Mouse (Mus musculus) liver, embryonic 12.5 days (tissue): ENCODE measurements around the gene Mybbp1a. TPM values are rescaled to one million over a fixed set of nuclear protein-coding genes. Genes with fewer than 3 reads are reported as not detected.
"Not testable (repeated sequence)": the region's sequence is repeated elsewhere in the genome, so short reads cannot be mapped to it uniquely, and the experiment has no call there.

Source experiments
- ATAC-seq: fragments of 200-750 bp; cut with Nextera tagmentation; 2 replicates; pipeline ENCODE4 v1.8.0; 2017; ENCODE audit warnings: moderate number of reproducible peaks, mild to moderate bottlenecking, moderate library complexity
- H3K27ac ChIP-seq: fragments of 300-500 bp; sonication (generic); 2 replicates; pipeline ENCODE4 v1.5.1; 2016; ENCODE audit warnings: mild to moderate bottlenecking
- H3K27me3 ChIP-seq: fragments of 300-500 bp; sonication (generic); replicated peaks from 2 replicates; pipeline ENCODE4 v1.6.1; 2016; ENCODE audit warnings: mild to moderate bottlenecking, moderate library complexity
- H3K36me3 ChIP-seq: fragments of 300-500 bp; sonication (generic); 2 replicates; pipeline ENCODE4 v1.6.1; 2016; ENCODE audit warnings: mild to moderate bottlenecking, moderate library complexity
- H3K4me1 ChIP-seq: fragments of 300-500 bp; sonication (generic); 2 replicates; pipeline ENCODE4 v1.6.1; 2016
- H3K4me2 ChIP-seq: fragments of 300-500 bp; sonication (generic); 2 replicates; pipeline ENCODE4 v1.6.1; 2016; ENCODE audit warnings: mild to moderate bottlenecking, moderate library complexity
- H3K4me3 ChIP-seq: fragments of 300-500 bp; sonication (generic); 2 replicates; pipeline ENCODE4 v1.5.1; 2016; ENCODE audit warnings: mild to moderate bottlenecking, moderate library complexity
- H3K9ac ChIP-seq: fragments of 300-500 bp; sonication (generic); 2 replicates; pipeline ENCODE4 v1.6.1; 2016; ENCODE audit warnings: mild to moderate bottlenecking, moderate library complexity
- H3K9me3 ChIP-seq: fragments of 300-500 bp; sonication (generic); replicated peaks from 2 replicates; pipeline ENCODE4 v1.6.1; 2016; ENCODE audit warnings: mild to moderate bottlenecking, moderate library complexity
- WGBS: fragments of 180-500 bp; shearing (Covaris S2); methylation state at CpG from one replicate; pipeline ENCODE4 v1.1.7; 2016; ENCODE audit not compliant: insufficient replicate concordance; 5-methylcytosine and 5-hydroxymethylcytosine counted together
- polyA plus RNA-seq: library from polyadenylated mRNA; unstranded; fragments of >200 nt; fragmentation: Nextera tagmentation; extraction: Ambion mirVana; gene quantifications from 2 replicates; pipeline ENCODE4 v1.2.1, GENCODE M21; 2016

Gene Mybbp1a
- polyA plus RNA-seq, 1 experiment from 2014 or later: 192 TPM

DNA sequence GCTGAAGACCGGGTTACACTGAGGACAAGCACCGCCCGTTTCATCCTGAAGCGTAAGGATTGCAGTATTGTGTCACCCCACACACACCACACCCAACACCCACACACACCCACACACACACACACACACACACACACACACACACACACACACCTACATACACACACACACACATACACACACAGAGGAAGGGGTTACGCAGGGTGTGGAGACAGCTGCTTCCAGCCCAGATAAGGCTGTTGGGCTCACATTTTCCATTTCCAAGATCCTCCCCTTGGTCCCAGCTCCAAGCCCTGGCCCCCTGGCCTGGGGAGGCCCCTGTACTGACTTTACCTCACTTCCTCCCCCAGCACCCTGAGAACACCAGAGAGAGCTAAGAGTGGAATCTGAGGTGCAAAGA is 24.5 kb upstream of the Mybbp1a start:
- WGBS: 60% methylated on average over 5 of the region's 5 CpGs
- Histone ChIP-seq H3K4me3 (no peak overlapping the region), H3K9ac (peak overlapping the region; percentile 27), H3K36me3 (no peaks in the 10 kb centered on the region), H3K27me3 (peaks cover 44% of the 10 kb centered on the region), H3K27ac (no peak overlapping the region), H3K4me1 (peaks cover 61% of the 10 kb centered on the region), H3K9me3 (no peaks in the 10 kb centered on the region), H3K4me2 (no peak overlapping the region)
- no peak for ATAC-seq

DNA sequence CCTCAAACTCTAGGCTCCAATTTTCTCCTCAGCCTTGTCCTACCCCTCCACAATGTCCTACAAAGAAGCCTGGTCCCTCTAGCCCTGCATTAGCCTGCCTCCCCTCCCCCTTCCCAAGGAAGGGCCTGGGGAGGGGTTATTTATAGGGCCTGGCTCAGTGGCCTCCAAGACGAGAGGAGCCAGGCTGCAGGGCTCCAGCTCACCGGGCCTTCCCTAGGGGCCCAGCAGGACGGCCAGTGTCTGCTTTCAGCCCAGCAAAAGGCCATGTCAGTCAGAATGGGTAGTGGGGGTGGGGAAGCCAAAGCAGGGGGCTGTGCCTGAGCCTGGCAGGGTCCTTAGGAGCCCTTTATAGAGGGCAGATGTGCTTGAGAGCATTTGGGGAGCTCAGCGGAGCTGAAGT is 23.8 kb upstream of the Mybbp1a start:
- peaks cover 36% of the 10 kb centered on the region for H3K27me3 ChIP-seq
- ATAC-seq: no peak
- H3K4me2 ChIP-seq: no peak overlapping the region
- WGBS: 42% methylated on average over 4 of the region's 4 CpGs
- no peak overlapping the region for H3K4me3 ChIP-seq
- no peaks in the 10 kb centered on the region for H3K9me3 ChIP-seq
- H3K4me1 ChIP-seq: peaks cover 54% of the 10 kb centered on the region
- no peaks in the 10 kb centered on the region for H3K36me3 ChIP-seq
- no peak overlapping the region for H3K27ac ChIP-seq
- no peak overlapping the region for H3K9ac ChIP-seq

DNA sequence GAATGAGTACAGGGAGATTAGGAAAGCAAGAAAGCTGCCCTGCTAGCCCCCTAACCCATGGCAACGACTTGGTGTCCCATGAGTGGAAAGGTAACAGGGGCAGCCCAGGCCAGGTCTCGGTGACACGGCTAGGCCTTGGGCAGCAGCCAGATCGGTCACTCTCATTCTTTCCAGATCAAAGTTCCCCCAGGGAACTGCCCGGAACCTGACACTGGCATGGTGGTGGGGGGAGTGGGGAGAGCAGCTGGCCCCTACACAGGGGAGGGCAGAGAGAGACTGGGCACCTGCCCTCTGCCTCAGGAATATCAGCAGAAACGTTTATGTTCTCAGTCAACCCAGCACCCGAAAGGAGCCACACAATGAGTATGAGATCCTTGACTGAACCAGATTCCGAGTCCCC is 22.9 kb upstream of the Mybbp1a start:
- H3K9ac ChIP-seq: no peak overlapping the region
- H3K4me2 ChIP-seq: no peak overlapping the region
- H3K36me3 ChIP-seq: no peaks in the 10 kb centered on the region
- H3K4me1 ChIP-seq: peaks cover 49% of the 10 kb centered on the region
- WGBS: 64% methylated on average over 8 of the region's 8 CpGs
- no peak for ATAC-seq
- H3K27me3 ChIP-seq: peaks cover 28% of the 10 kb centered on the region
- no peaks in the 10 kb centered on the region for H3K9me3 ChIP-seq
- H3K27ac ChIP-seq: no peak overlapping the region
- no peak overlapping the region for H3K4me3 ChIP-seq

DNA sequence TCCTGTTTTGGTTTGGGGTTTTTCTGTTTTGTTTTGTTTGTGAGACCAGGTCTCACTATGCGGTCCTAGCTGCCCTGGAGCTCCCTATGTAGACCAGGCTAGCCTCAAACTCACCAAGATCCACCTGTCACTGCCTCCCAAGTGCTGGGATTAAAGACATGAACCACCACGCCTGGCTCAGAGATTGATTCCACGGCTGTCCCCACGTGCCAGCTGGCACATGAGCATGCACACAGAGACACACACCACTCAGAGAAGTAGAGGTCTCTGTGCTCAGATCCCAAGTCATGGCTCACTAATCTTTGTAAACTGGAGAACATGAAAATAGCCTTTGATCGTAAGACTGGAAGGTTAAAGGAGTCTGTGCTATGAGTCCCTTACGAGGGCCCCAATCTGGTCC is 22.1 kb upstream of the Mybbp1a start:
- Histone ChIP-seq H3K4me3 (no peak overlapping the region), H3K4me2 (no peak overlapping the region), H3K36me3 (no peaks in the 10 kb centered on the region), H3K9ac (no peak overlapping the region), H3K4me1 (peaks cover 41% of the 10 kb centered on the region), H3K27ac (no peak overlapping the region), H3K27me3 (peaks cover 20% of the 10 kb centered on the region), H3K9me3 (no peaks in the 10 kb centered on the region)
- ATAC-seq: no peak
- 71% methylated on average over 6 of the region's 6 CpGs for WGBS

DNA sequence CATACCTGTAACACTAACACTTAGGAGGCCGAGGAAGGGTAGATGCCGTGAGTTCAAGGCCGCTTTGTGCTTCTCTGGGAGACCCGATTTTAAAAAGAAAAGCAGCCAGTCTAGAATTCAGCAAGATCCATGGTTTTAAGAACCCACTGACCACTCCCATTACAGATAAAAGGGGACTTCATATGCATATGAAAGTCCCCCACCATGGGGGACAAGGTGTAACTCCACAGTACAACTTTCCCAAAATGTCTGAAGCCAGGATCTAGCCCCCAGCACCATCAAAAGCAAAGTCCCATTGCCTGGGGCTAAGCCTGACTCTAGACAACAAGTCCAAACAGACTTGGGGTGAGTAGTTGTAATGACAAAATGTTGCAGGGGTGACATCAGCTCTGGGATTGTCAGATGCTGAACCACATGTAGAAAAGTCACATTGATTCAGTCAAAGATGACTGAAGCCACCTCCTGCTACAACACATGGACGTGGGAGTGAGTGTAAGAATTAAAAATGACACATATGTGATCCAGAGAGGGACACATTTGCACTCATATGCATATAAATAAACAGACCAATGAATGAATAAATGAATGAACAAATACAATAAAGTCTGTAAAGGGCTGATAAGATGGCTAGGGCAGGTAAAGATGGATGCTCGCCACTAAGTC is 20.6 kb upstream of the Mybbp1a start:
- H3K27me3 ChIP-seq: peaks cover 10% of the 10 kb centered on the region
- H3K27ac ChIP-seq: no peak overlapping the region
- H3K36me3 ChIP-seq: no peaks in the 10 kb centered on the region
- 68% methylated on average over 6 of the region's 6 CpGs for WGBS
- no peak for ATAC-seq
- no peak overlapping the region for H3K9ac ChIP-seq
- no peak overlapping the region for H3K4me2 ChIP-seq
- peaks cover 27% of the 10 kb centered on the region for H3K4me1 ChIP-seq
- no peaks in the 10 kb centered on the region for H3K9me3 ChIP-seq
- no peak overlapping the region for H3K4me3 ChIP-seq

DNA sequence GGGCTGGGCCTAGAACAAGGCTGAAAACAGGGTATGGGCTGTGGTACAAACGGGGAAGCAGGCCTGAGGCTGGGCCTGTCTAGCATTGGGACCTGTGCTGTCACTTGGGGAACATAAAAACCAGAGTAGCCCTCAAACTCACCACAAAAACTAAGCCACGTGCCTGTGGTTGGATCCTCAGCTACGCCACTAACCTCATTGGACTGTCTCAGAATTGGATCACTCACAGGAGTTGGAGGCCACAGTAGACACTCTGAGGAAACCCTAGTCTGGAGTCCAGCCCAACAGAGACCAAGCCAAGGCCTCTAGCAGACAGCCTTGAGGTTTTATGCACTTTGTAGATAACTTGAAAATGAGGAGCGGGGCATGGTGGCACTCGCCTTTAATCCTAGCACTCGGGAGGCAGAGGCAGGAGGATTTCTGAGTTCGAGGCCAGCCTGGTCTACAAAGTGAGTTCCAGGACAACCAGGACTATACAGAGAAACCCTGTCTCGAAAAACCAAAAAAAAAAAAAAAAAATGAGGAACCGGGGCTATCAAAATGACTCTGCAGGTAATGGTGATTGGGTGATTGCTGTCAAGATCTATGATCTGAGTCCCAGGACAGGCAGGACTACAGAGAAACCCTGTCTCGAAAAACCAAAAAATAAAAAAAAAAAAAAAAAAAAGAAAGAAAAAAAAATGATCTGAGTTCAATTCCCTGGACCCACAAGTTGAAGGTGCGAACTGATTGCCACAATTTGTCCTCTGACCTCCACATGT is 19.5 kb upstream of the Mybbp1a start:
- no peak overlapping the region for H3K9ac ChIP-seq
- H3K9me3 ChIP-seq: no peaks in the 10 kb centered on the region
- H3K27ac ChIP-seq: no peak overlapping the region
- ATAC-seq: no peak
- 53% methylated on average over 11 of the region's 11 CpGs for WGBS
- peaks cover 16% of the 10 kb centered on the region for H3K4me1 ChIP-seq
- peaks cover 10% of the 10 kb centered on the region for H3K27me3 ChIP-seq
- H3K36me3 ChIP-seq: no peaks in the 10 kb centered on the region
- H3K4me2 ChIP-seq: no peak overlapping the region
- no peak overlapping the region for H3K4me3 ChIP-seq

DNA sequence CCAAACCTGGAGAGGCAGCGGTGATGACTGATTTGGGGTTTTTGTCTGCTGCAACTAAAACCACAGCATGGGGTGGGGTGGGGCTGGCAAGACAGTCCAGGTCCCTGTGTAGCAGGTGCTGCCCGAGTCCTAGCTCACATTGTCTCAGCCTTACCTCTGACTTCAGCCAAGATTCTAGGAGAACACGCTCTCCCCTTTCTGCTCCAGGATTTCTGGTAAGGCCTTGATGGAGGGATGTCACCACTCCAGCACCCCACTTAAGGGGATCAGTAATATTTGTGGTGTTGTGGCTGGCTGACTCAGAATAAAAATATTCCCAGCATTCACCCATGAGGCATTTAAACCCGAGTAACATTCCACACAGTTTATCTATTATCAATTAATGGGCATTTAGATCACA is 17.5 kb upstream of the Mybbp1a start:
- Histone ChIP-seq H3K4me3 (no peak overlapping the region), H3K4me2 (no peak overlapping the region), H3K4me1 (peaks cover under 1% of the 10 kb centered on the region), H3K9me3 (no peaks in the 10 kb centered on the region), H3K9ac (no peak overlapping the region), H3K27me3 (no peaks in the 10 kb centered on the region), H3K27ac (no peak overlapping the region), H3K36me3 (no peaks in the 10 kb centered on the region)
- WGBS: 63% methylated on average over 4 of the region's 4 CpGs
- no peak for ATAC-seq

DNA sequence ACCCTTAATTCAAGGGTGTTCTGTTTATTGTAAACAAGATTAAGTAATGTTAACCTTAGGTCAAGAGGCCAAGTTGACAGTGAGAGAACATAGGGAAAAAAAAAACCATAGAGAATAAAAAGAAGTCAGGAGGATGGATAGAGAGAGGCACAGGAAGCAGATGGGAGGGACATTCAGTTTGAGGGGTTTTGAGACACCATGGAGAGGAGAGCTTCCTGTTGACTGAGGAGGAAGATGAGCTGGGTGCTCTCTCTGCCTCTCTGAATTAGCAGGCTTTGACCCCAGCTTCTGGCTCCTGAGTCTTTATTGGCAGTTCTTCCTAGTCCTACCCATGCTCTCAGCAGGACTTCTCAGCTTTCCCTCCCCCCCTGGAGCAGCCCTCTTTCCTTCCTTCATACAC is 16.0 kb upstream of the Mybbp1a start:
- ATAC-seq: no peak
- Histone ChIP-seq H3K4me3 (no peak overlapping the region), H3K27me3 (no peaks in the 10 kb centered on the region), H3K4me2 (no peak overlapping the region), H3K9ac (no peak overlapping the region), H3K27ac (no peak overlapping the region), H3K9me3 (no peaks in the 10 kb centered on the region), H3K4me1 (peaks cover 10% of the 10 kb centered on the region), H3K36me3 (no peaks in the 10 kb centered on the region)

DNA sequence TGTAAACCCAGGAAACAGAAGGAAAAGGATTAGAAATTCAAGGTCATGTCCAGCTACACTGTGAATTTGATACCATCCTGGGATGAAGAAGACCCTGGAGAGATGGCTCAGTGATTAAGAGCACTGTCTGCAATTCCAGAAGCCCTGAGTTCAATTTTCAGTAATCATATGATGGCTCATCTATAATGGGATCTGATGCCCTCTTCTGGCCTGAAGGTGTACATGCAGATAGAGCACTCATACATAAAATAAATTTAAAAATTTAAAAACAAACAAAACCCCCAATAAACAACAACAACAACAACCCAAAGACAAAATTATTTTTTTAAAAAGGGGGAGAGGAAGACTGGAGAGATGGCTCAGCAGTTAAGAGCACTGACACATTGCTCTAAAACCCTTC is 14.3 kb upstream of the Mybbp1a start:
- Histone ChIP-seq H3K4me2 (no peak overlapping the region), H3K27me3 (no peaks in the 10 kb centered on the region), H3K9me3 (no peaks in the 10 kb centered on the region), H3K4me1 (peaks cover 10% of the 10 kb centered on the region), H3K27ac (no peak overlapping the region), H3K9ac (no peak overlapping the region), H3K4me3 (no peak overlapping the region), H3K36me3 (no peaks in the 10 kb centered on the region)
- ATAC-seq: no peak

DNA sequence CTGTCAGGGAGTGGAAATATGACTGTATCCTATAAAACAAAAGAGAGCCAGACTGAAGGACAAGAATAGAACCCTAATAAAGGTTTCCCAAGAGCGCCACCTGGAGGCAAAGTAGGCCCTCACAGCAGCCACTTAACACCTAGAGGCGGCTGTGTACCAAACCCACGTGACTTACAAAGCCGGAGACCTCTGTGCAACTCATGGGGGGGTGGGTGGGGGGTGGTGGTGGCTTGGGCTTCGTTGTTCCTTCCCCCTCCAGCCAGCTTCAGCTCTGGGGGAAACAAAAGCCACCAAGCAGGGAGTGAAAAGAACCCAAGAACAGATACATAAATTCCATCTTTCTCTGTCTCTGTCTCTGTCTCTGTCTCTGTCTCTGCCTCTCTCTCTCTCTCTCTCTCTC is 12.5 kb upstream of the Mybbp1a start:
- no peaks in the 10 kb centered on the region for H3K27me3 ChIP-seq
- H3K4me2 ChIP-seq: peak overlapping the region; percentile 63
- no peaks in the 10 kb centered on the region for H3K9me3 ChIP-seq
- no peaks in the 10 kb centered on the region for H3K36me3 ChIP-seq
- H3K4me3 ChIP-seq: peak overlapping the region; percentile 38; the same call in 1 of the 2 replicates
- WGBS: 3% methylated on average over 5 of the region's 5 CpGs
- peak; percentile 74 for ATAC-seq
- H3K4me1 ChIP-seq: peaks cover 10% of the 10 kb centered on the region
- H3K9ac ChIP-seq: peak overlapping the region; percentile 31; the same call in 1 of the 2 replicates
- no peak overlapping the region for H3K27ac ChIP-seq

DNA sequence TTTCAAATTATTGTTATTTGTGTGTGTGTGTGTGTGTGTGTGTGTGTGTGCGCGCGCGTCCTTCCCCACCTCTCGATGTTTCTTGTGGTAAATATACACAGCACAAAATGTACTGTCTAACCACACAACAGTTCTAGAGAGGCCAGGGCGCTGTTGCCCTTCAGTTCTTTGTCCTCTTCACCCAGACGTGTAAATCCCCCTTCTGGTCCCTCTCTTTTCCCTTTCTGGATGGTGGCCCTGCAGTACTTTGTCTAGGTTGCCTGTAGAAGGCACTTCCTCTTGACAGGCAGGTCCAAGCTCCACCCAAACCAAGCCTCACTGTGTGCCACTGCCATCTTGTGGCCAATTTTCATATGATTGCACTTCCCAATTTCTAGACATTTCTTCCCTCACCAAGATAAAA is 11.9 kb upstream of the Mybbp1a start:
- Histone ChIP-seq H3K4me1 (peaks cover 10% of the 10 kb centered on the region), H3K9ac (peak overlapping the region; percentile 31; the same call in 1 of the 2 replicates), H3K4me3 (peak overlapping the region; percentile 38), H3K27me3 (no peaks in the 10 kb centered on the region), H3K4me2 (peak overlapping the region; percentile 63), H3K9me3 (no peaks in the 10 kb centered on the region), H3K27ac (peak overlapping the region; percentile 48; the same call in 1 of the 2 replicates), H3K36me3 (no peaks in the 10 kb centered on the region)
- ATAC-seq: peak; percentile 74
- WGBS: 33% methylated on average over 7 of the region's 7 CpGs

DNA sequence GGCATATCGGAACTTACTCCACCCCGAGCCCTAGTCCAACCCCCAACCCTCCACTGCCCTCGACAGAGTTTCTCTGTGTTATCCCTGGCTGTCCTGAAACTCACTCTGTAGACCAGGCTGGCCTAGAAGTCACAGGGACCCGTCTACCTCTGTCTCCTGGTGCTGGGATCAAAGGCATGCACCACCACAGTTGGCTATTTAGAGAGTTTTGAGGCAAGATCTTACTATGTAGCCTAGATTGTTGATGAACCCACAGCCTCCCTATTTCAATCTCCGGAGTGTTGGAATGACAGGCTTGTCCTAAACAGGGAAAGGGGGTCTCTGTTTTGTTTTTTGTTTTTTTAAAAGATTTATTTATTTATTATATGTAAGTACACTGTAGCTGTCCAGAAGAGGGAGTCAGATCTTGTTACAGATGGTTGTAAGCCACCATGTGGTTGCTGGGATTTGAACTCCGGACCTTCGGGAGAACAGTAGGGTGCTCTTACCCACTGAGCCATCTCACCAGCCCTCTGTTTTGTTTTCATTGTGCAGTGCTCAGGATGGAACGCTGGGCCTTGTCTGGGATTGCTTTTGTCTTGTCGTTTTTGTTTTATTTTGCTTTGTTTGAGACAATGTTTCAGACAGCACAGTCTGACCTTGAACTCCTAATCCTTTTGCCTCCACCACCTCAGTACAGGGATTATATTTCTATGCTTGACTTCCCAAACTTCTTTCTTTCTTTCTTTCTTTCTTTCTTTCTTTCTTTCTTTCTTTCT is 10.7 kb upstream of the Mybbp1a start:
- WGBS: 61% methylated on average over 9 of the region's 9 CpGs
- ATAC-seq, H3K4me3 ChIP-seq, H3K27me3 ChIP-seq, H3K27ac ChIP-seq, H3K9me3 ChIP-seq, H3K4me2 ChIP-seq, H3K4me1 ChIP-seq, H3K36me3 ChIP-seq, H3K9ac ChIP-seq: not testable (repeated sequence)
